ENCODE assay signal across 8 mouse cellular contexts in genomic region chr10:79852107-79852789, GRCm38 (mm10). TPM values are rescaled to one million over a fixed set of nuclear protein-coding genes. Genes with fewer than 3 reads are reported as not detected.
DNase-seq lines count a peak whose midpoint lies in the region; ATAC-seq and TF ChIP-seq lines count a peak whose summit lies in the region.

No protein-coding gene starts in this region.

- H3K9me3 ChIP-seq in lung, postnatal 0 days (ENCODE audit: low read length): no peaks in the 10 kb centered on the region

- no peak for TF ChIP-seq CTCF in lung, postnatal 0 days (IDR thresholded peaks at IDR 0.05)

- H3K27ac ChIP-seq in lung, postnatal 0 days (ENCODE audit: low read length): peak overlapping the region; percentile 97

- H3K36me3 ChIP-seq in lung, postnatal 0 days (ENCODE audit: insufficient read depth, low read length): no peaks in the 10 kb centered on the region

- 19% methylated on average over 9 of the region's 9 CpGs for WGBS in lung, postnatal 0 days

- H3K4me1 ChIP-seq in lung, postnatal 0 days (ENCODE audit: insufficient read depth, low read depth, low read length): peaks cover 36% of the 10 kb centered on the region

- no peak overlapping the region for H3K4me2 ChIP-seq in lung, postnatal 0 days (replicated peaks; ENCODE audit: low read depth, low read length)

- DNase-seq in urinary bladder, postnatal 14 days (ENCODE audit: low spot score): peak; percentile 29
- no peak for DNase-seq in urinary bladder, postnatal 4 days (ENCODE audit: low spot score in 2 of 2)
- DNase-seq in heart, adult 18-20 months: peak; percentile 69 to 71
- DNase-seq in kidney, adult 18-20 months: peak; percentile 59
- DNase-seq in lung, postnatal 0 days (ENCODE audit: low spot score): peak; percentile 87
- peak; percentile 55 for DNase-seq in thymus, postnatal 4 days
- DNase-seq in gastrocnemius, adult 8-10 months (ENCODE audit: low spot score in 2 of 2): no peak

- ATAC-seq in lung, postnatal 0 days: peak; percentile 2; the same call in 1 of the 2 replicates
- ATAC-seq in megakaryocyte progenitor cell, adult 5-6 weeks (replicated peaks; ENCODE audit: poor library complexity): no peak

- no peak overlapping the region for H3K4me3 ChIP-seq in lung, postnatal 0 days (ENCODE audit: low read depth, low read length)

- TF ChIP-seq EP300 in lung, postnatal 0 days (IDR thresholded peaks at IDR 0.05): no peak; the same call in 1 of the 2 replicates

- H3K9ac ChIP-seq in lung, postnatal 0 days (replicated peaks; ENCODE audit: low read depth): no peak overlapping the region; the same call in 1 of the 2 replicates

- no peaks in the 10 kb centered on the region for H3K27me3 ChIP-seq in lung, postnatal 0 days (replicated peaks; ENCODE audit: insufficient read depth, low read length)

RNA-seq across cellular contexts. Expression of gene Ptbp1, which starts 2.0 kb away (rescaled TPM):
- 10 to 100 TPM; 35.8 to 39.9 TPM for total RNA-seq in heart, adult 18-20 months (2021)
- 107 and 109 TPM in 2 replicates for polyA plus RNA-seq in lung, postnatal 0 days (2015; fragmentation: Nextera tagmentation; extraction: Ambion mirVana)
- 218 and 262 TPM in 2 replicates for total RNA-seq in megakaryocyte progenitor cell, adult 5-6 weeks (2015)
- total RNA-seq in megakaryocyte progenitor cell, adult 5-6 weeks (2017): 172 and 187 TPM in 2 replicates
- total RNA-seq in gastrocnemius, adult 8-10 months (2022): 10 to 100 TPM; 11.8 to 19.3 (median 14.8) TPM

RNA-seq across cellular contexts. Expression of gene Prtn3, which starts 22.0 kb away (rescaled TPM):
- not detected for total RNA-seq in heart, adult 18-20 months (2021)
- 2.2 and 2.4 TPM in 2 replicates for polyA plus RNA-seq in lung, postnatal 0 days (2015; fragmentation: Nextera tagmentation; extraction: Ambion mirVana)
- total RNA-seq in megakaryocyte progenitor cell, adult 5-6 weeks (2015): 3,382 and 3,510 TPM in 2 replicates
- 738 and 1,001 TPM in 2 replicates for total RNA-seq in megakaryocyte progenitor cell, adult 5-6 weeks (2017)
- not detected for total RNA-seq in gastrocnemius, adult 8-10 months (2022)

RNA-seq across cellular contexts. Expression of gene Plppr3, which starts 22.2 kb away (rescaled TPM):
- under 1 TPM; 0.12 to 0.18 TPM for total RNA-seq in heart, adult 18-20 months (2021)
- polyA plus RNA-seq in lung, postnatal 0 days (2015; fragmentation: Nextera tagmentation; extraction: Ambion mirVana): 3.9 and 4.8 TPM in 2 replicates
- 39.0 and 41.2 TPM in 2 replicates for total RNA-seq in megakaryocyte progenitor cell, adult 5-6 weeks (2015)
- total RNA-seq in megakaryocyte progenitor cell, adult 5-6 weeks (2017): 93.9 and 96.9 TPM in 2 replicates
- under 1 TPM in 1 of 4 experiments, not detected in 3; 0.40 TPM for total RNA-seq in gastrocnemius, adult 8-10 months (2022)

RNA-seq across cellular contexts. Expression of gene Misp, which starts 31.5 kb away (rescaled TPM):
- total RNA-seq in heart, adult 18-20 months (2021): under 1 TPM; 0.42 to 0.67 TPM
- 10.5 and 10.6 TPM in 2 replicates for polyA plus RNA-seq in lung, postnatal 0 days (2015; fragmentation: Nextera tagmentation; extraction: Ambion mirVana)
- total RNA-seq in megakaryocyte progenitor cell, adult 5-6 weeks (2015): not detected in 2 replicates
- total RNA-seq in megakaryocyte progenitor cell, adult 5-6 weeks (2017): 0.58 TPM in 1 of 2 replicates, not detected in the other
- total RNA-seq in gastrocnemius, adult 8-10 months (2022): not detected

RNA-seq across cellular contexts. Expression of gene Elane, which starts 33.8 kb away (rescaled TPM):
- not detected for total RNA-seq in heart, adult 18-20 months (2021)
- polyA plus RNA-seq in lung, postnatal 0 days (2015; fragmentation: Nextera tagmentation; extraction: Ambion mirVana): 0.92 TPM in 1 of 2 replicates, not detected in the other
- total RNA-seq in megakaryocyte progenitor cell, adult 5-6 weeks (2015): 6,143 and 8,228 TPM in 2 replicates
- total RNA-seq in megakaryocyte progenitor cell, adult 5-6 weeks (2017): 2,359 and 2,989 TPM in 2 replicates
- total RNA-seq in gastrocnemius, adult 8-10 months (2022): not detected

Comparison
In these comparisons a context has a peak if more than half of its experiments do, and no peak if none do; other contexts are left out.
1. DNase-seq: peak in urinary bladder, postnatal 14 days (single experiment), heart, adult 18-20 months (2 of 2), kidney, adult 18-20 months (single experiment), lung, postnatal 0 days (single experiment) and thymus, postnatal 4 days (single experiment); none in urinary bladder, postnatal 4 days (0 of 2) and gastrocnemius, adult 8-10 months (0 of 2).
2. RNA of gene Ptbp1, which starts 2.0 kb away (total RNA-seq): 172 to 262 TPM in megakaryocyte progenitor cell, adult 5-6 weeks; 35.8 to 39.9 TPM in heart, adult 18-20 months and 11.8 to 19.3 TPM in gastrocnemius, adult 8-10 months; every median in the first group is over 4 times any median in the second.
3. RNA of gene Prtn3, which starts 22.0 kb away (total RNA-seq): 738 to 3,510 TPM in megakaryocyte progenitor cell, adult 5-6 weeks; not detected in heart, adult 18-20 months and not detected in gastrocnemius, adult 8-10 months; every median in the first group is over 100 times any median in the second.
4. RNA of gene Plppr3, which starts 22.2 kb away (total RNA-seq): 39.0 to 96.9 TPM in megakaryocyte progenitor cell, adult 5-6 weeks; 0.12 to 0.18 TPM in heart, adult 18-20 months and 0.40 TPM in gastrocnemius, adult 8-10 months; every median in the first group is over 10 times any median in the second.